Mouse (Mus musculus) heart, postnatal 0 days (tissue): ENCODE measurements at regions not wholly inside any gene's neighbourhood (a gene's known extent, or its start where the extent isn't known, plus 50 kb on each side); places are given as distances from the start of the nearest gene placed in this dataset.

Experiments used
- ATAC-seq: fragments of 200-750 bp; cut with Nextera tagmentation; 2 replicates; pipeline ENCODE4 v1.8.0; 2017; ENCODE audit warnings: low read depth, moderate number of reproducible peaks, moderate library complexity; ENCODE audit not compliant: insufficient read depth
- DNase-seq: peaks from one replicate; pipeline ENCODE4 v3.0.0-alpha.2; 2016; ENCODE audit warnings: low spot score
- H3K27ac ChIP-seq: fragments of 300-500 bp; sonication (generic); 2 replicates; pipeline ENCODE4 v1.5.1; 2014; ENCODE audit warnings: low read depth, mild to moderate bottlenecking
- H3K27me3 ChIP-seq: fragments of 300-500 bp; sonication (generic); 2 replicates; pipeline ENCODE4 v1.6.1; 2014; ENCODE audit warnings: low read length, mixed read lengths; ENCODE audit not compliant: control insufficient read depth, insufficient read depth
- H3K36me3 ChIP-seq: fragments of 300-500 bp; sonication (generic); replicated peaks from 2 replicates; pipeline ENCODE4 v1.6.1; 2014; ENCODE audit warnings: low read length, mixed read lengths; ENCODE audit not compliant: control insufficient read depth, insufficient read depth
- H3K4me1 ChIP-seq: fragments of 300-500 bp; sonication (generic); 2 replicates; pipeline ENCODE4 v1.6.1; 2014; ENCODE audit warnings: antibody characterized with exemption; ENCODE audit not compliant: control insufficient read depth, insufficient read depth
- H3K4me2 ChIP-seq: fragments of 300-500 bp; sonication (generic); 2 replicates; pipeline ENCODE4 v1.6.1; 2014; ENCODE audit warnings: low read depth, mild to moderate bottlenecking, low read length, moderate library complexity
- H3K4me3 ChIP-seq: fragments of 300-500 bp; sonication (generic); 2 replicates; pipeline ENCODE4 v1.5.1; 2014; ENCODE audit warnings: low read depth, low read length
- H3K9ac ChIP-seq: fragments of 300-500 bp; sonication (generic); replicated peaks from 2 replicates; pipeline ENCODE4 v1.6.1; 2014; ENCODE audit warnings: low read depth, low read length, mixed read lengths
- H3K9me3 ChIP-seq: fragments of 300-500 bp; sonication (generic); replicated peaks from 2 replicates; pipeline ENCODE4 v1.6.1; 2016; ENCODE audit warnings: low read length; ENCODE audit not compliant: control insufficient read depth
- CTCF ChIP-seq: IDR thresholded peaks from 2 replicates; pipeline ENCODE4 v1.5.1; 2016; ENCODE audit warnings: antibody characterized with exemption, control low read depth, low read depth
- EP300 ChIP-seq: IDR thresholded peaks from 2 replicates; pipeline ENCODE4 v1.6.1; 2016; ENCODE audit warnings: antibody characterized with exemption, low read depth
- WGBS: fragments of 180-500 bp; shearing (Covaris S2); extraction: QIAGEN DNeasy Blood & Tissue Kit; methylation state at CpG from one replicate; pipeline ENCODE4 v1.1.7; 2014; 5-methylcytosine and 5-hydroxymethylcytosine counted together

DNA sequence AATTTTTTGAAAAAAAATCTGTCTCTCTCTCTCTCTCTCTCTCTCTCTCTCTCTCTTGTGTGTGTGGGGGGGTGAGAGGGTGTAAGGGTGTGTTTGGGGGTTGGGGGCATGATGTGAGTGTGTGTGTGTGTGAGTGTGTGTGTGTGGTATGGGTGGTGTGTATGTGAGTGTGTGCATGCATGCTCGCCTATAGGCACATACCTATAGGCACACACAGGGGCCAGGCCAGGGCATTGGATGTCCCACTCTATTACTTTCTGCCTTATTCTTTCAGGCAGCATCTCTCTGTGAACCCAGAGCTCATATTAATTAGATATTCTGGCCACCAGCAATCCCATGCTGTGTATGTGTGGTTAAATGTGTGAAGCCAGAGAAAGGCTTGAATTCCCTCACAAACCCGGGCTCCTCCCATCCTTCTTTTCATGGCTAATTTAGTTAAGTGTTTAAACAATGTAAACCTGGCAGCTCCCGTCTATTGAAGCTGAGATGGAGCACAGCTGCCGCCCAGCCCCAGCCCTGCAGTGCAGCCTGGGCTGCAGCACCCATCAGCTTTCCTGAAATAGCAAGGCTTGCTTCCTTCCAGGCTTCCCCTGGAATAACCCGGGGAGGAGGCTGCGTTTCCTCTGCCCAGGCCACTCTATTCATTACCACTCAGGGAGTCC lies 288.8 kb upstream of the Zfp637 start:
- H3K27ac ChIP-seq, result peak overlapping the region; percentile 68
- peak; percentile 76 for DNase-seq

DNA sequence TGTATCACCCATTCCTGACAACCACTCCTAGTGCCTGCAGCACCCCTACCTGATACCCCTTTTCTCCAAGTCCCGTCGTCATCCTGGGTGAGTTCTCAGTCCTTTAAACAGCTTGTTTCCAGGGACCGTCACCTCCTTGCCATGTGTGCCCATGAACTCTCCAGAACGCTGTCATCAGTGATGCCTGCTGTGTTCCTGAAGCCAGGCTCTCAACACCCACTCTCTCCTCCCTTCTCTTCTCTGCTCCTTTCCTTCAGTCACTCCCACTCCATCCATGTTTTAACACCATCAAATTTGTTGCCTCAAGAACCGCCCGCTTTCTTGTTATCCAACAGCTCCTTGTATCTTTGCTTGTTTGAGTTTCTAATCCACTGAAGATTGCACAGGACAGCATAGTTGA lies 277.8 kb upstream of the Zfp637 start:
- H3K27ac ChIP-seq, result no peak overlapping the region
- no peaks in the 10 kb centered on the region for H3K27me3 ChIP-seq
- H3K9ac ChIP-seq, result no peak overlapping the region
- TF ChIP-seq CTCF, result no peak
- no peak for TF ChIP-seq EP300
- peaks cover 23% of the 10 kb centered on the region for H3K4me1 ChIP-seq
- DNase-seq (no peak), ATAC-seq (peak; percentile 51; the same call in 1 of the 2 replicates)
- H3K4me3 ChIP-seq, result no peak overlapping the region
- no peak overlapping the region for H3K4me2 ChIP-seq
- no peaks in the 10 kb centered on the region for H3K36me3 ChIP-seq
- H3K9me3 ChIP-seq, result no peaks in the 10 kb centered on the region
- WGBS, result 47% methylated on average over 6 of the region's 6 CpGs

More for the DNA sequence above, 288.8 kb upstream of the Zfp637 start:
- H3K4me3 ChIP-seq, result no peak overlapping the region
- H3K9me3 ChIP-seq, result no peaks in the 10 kb centered on the region
- H3K36me3 ChIP-seq, result no peaks in the 10 kb centered on the region
- H3K27me3 ChIP-seq, result no peaks in the 10 kb centered on the region
- H3K9ac ChIP-seq, result no peak overlapping the region
- H3K4me2 ChIP-seq, result no peak overlapping the region
- H3K4me1 ChIP-seq, result peaks cover 16% of the 10 kb centered on the region; the same call in 1 of the 2 replicates
- ATAC-seq, result peak; percentile 93
- TF ChIP-seq CTCF, result no peak
- peak; percentile 81 for TF ChIP-seq EP300
- 14% methylated on average over 6 of the region's 6 CpGs for WGBS

DNA sequence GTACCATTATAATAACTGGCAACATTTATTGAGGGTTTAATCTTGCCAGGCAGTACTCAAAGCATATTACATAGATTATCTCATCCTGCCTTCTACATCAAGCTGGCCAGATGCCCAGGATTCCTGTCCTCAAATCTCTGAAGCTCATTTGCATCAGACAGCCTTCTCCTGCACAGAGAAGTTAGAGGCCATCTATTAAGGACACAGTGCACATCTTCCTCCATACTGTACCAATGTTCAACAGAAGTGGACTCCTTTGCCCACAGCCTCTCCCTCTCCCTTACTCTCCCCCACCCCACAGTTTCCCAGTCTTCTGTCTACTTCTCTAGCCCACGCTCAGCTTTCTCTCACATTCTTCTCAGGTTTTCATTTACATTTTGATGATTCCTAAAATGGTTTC lies 277.3 kb upstream of the Zfp637 start:
- no peak for TF ChIP-seq EP300
- TF ChIP-seq CTCF, result no peak
- WGBS, result 83% methylated on average over 1 of the region's 1 CpGs
- no peak overlapping the region for H3K4me3 ChIP-seq
- no peak for ATAC-seq
- H3K36me3 ChIP-seq, result no peaks in the 10 kb centered on the region
- no peaks in the 10 kb centered on the region for H3K9me3 ChIP-seq
- no peaks in the 10 kb centered on the region for H3K27me3 ChIP-seq
- DNase-seq, result no peak
- H3K4me1 ChIP-seq, result peaks cover 23% of the 10 kb centered on the region
- no peak overlapping the region for H3K4me2 ChIP-seq
- no peak overlapping the region for H3K27ac ChIP-seq
- H3K9ac ChIP-seq, result no peak overlapping the region

DNA sequence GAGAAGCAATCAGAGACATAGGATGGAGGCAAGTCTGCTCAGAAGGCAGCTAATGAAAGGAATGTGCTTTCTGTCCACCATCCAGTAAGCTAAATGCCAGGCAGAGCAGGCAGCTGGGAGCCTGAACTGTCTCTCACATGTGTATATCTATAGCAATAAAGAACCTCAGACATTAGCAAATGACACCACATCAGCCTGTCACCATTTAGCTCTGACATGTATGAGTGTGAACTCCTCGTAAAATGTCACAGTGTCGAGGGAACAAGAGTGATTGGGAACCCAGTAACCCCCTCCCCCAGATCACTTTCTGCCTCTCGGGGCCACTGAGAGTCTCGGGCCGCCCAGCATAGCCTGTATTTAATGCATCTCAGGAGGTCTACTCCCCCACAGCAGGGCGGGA lies 274.2 kb upstream of the Zfp637 start:
- H3K9ac ChIP-seq, result no peak overlapping the region
- no peaks in the 10 kb centered on the region for H3K9me3 ChIP-seq
- no peak for TF ChIP-seq CTCF
- TF ChIP-seq EP300, result no peak
- ATAC-seq, result peak; percentile 53
- no peak overlapping the region for H3K4me2 ChIP-seq
- H3K36me3 ChIP-seq, result no peaks in the 10 kb centered on the region
- H3K27ac ChIP-seq, result no peak overlapping the region
- no peak overlapping the region for H3K4me3 ChIP-seq
- WGBS, result 21% methylated on average over 6 of the region's 6 CpGs
- H3K4me1 ChIP-seq, result peaks cover 23% of the 10 kb centered on the region
- H3K27me3 ChIP-seq, result no peaks in the 10 kb centered on the region
- DNase-seq, result peak; percentile 30

DNA sequence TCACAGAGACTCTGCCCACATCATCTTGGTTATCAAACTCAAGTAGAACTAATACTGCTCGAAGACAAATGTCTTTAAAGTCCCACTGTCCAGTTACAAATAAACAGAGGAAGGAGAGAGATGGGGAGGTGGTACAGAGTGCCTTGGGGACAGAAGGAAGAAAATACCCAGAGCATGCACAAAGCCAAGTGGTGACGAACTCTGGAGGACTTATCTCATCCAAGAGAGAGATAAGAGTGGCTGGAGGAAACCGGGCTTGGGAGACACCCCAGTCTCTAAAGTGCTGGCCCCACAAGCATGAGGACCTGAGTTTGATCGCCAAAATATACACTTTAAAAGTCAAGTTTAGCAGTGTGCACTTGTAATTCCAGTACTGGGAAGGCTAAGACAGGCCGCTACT lies 273.3 kb upstream of the Zfp637 start:
- H3K27ac ChIP-seq, result no peak overlapping the region

More for the DNA sequence above, 273.3 kb upstream of the Zfp637 start:
- ATAC-seq, result no peak
- no peak overlapping the region for H3K4me2 ChIP-seq
- H3K9me3 ChIP-seq, result no peaks in the 10 kb centered on the region
- WGBS, result 30% methylated on average over 5 of the region's 5 CpGs
- H3K36me3 ChIP-seq, result no peaks in the 10 kb centered on the region
- no peak for DNase-seq
- peaks cover 23% of the 10 kb centered on the region for H3K4me1 ChIP-seq
- no peak overlapping the region for H3K9ac ChIP-seq
- no peaks in the 10 kb centered on the region for H3K27me3 ChIP-seq
- TF ChIP-seq CTCF (no peak), EP300 (no peak)
- H3K4me3 ChIP-seq, result no peak overlapping the region
